ENCODE assay signal across 17 mouse cellular contexts in genomic region chr1:64142691-64143445, GRCm38 (mm10). TPM values are rescaled to one million over a fixed set of nuclear protein-coding genes. Genes with fewer than 3 reads are reported as not detected.
DNase-seq lines count a peak whose midpoint lies in the region; ATAC-seq lines count a peak whose summit lies in the region.
"Had no signal": no experiment of that assay in that cellular context is flagged by ENCODE, and none has a peak within 500 bp of the region (broad histone marks: within the 10 kb centered on the region; RNA-seq: fewer than 3 reads in every experiment).

No protein-coding gene starts in this region.

- peak; percentile 39 to 47 for DNase-seq in heart, adult 18-20 months
- DNase-seq in heart, postnatal 25 days (ENCODE audit: low spot score): no peak
- peak; percentile 6 to 10 for DNase-seq in kidney, postnatal 36 days
- no peak for DNase-seq in kidney, postnatal 10 days
- peak; percentile 18 for DNase-seq in MN1 (ENCODE audit: low spot score)
- peak; percentile 61 for DNase-seq in adipocyte (ENCODE audit: low spot score)
- DNase-seq: adrenal gland, postnatal 36 days; cerebellum, adult 11-12 months; cerebellum, postnatal 25 days; gastrocnemius, postnatal 25 days; kidney, adult 2 months; kidney, postnatal 14 days; lung, adult 18-20 months; right cerebral cortex, postnatal 14 days had no signal

- intact Hi-C loops in heart, postnatal 25 days (cut with DNase I): loop anchor here (5.0 kb wide), 1 partner anchor 299 kb away; no protein-coding TSS in a partner anchor

- no peak for ATAC-seq in megakaryocyte progenitor cell, adult 5-6 weeks (replicated peaks; ENCODE audit: poor library complexity)
- ATAC-seq: forebrain, embryonic 15.5 days; inflammation-experienced regulatory T-cells, adult 6 months had no signal

RNA-seq across cellular contexts. Expression of gene Klf7, which starts 20.8 kb away (rescaled TPM):
- 10 to 100 TPM; 14.5 to 18.4 TPM for total RNA-seq in heart, adult 18-20 months (2021)
- 10 to 100 TPM; 18.2 to 19.1 TPM for total RNA-seq in heart, postnatal 25 days (2021)
- total RNA-seq in megakaryocyte progenitor cell, adult 5-6 weeks (2015): 5.5 and 6.8 TPM in 2 replicates
- 3.0 and 7.0 TPM in 2 replicates for total RNA-seq in megakaryocyte progenitor cell, adult 5-6 weeks (2017)

Comparison
In these comparisons a context has a peak if more than half of its experiments do, and no peak if none do; other contexts are left out.
1. DNase-seq: peak in heart, adult 18-20 months (2 of 2), kidney, postnatal 36 days (2 of 2), MN1 (single experiment) and adipocyte (single experiment); none in heart, postnatal 25 days (single experiment) and kidney, postnatal 10 days (single experiment).